Mouse (Mus musculus) hindbrain, embryonic 15.5 days (tissue): Measurements from ENCODE around the gene Mdfic. TPM values are rescaled to one million over a fixed set of nuclear protein-coding genes. Genes with fewer than 3 reads are reported as not detected.

Source experiments
- ATAC-seq: fragments of 200-750 bp; cut with Nextera tagmentation; 2 replicates; pipeline ENCODE4 v1.8.0; 2017; ENCODE audit warnings: low read depth, moderate number of reproducible peaks, moderate TSS enrichment; ENCODE audit not compliant: low FRiP score
- H3K27ac ChIP-seq: fragments of 300-500 bp; sonication (generic); replicated peaks from 2 replicates; pipeline ENCODE4 v1.5.1; 2015; ENCODE audit warnings: mild to moderate bottlenecking, inconsistent platforms
- H3K27me3 ChIP-seq: fragments of 300-500 bp; sonication (generic); 2 replicates; pipeline ENCODE4 v1.6.1; 2015; ENCODE audit warnings: control low read depth, inconsistent platforms
- H3K36me3 ChIP-seq: fragments of 300-500 bp; sonication (generic); 2 replicates; pipeline ENCODE4 v1.6.1; 2015; ENCODE audit warnings: control low read depth, inconsistent platforms
- H3K4me1 ChIP-seq: fragments of 300-500 bp; sonication (generic); replicated peaks from 2 replicates; pipeline ENCODE4 v1.6.1; 2015; ENCODE audit warnings: control low read depth, inconsistent platforms
- H3K4me2 ChIP-seq: fragments of 300-500 bp; sonication (generic); 2 replicates; pipeline ENCODE4 v1.6.1; 2015; ENCODE audit warnings: moderate library complexity, mild to moderate bottlenecking, inconsistent platforms
- H3K4me3 ChIP-seq: fragments of 300-500 bp; sonication (generic); 2 replicates; pipeline ENCODE4 v1.5.1; 2015; ENCODE audit warnings: mild to moderate bottlenecking, inconsistent platforms
- H3K9ac ChIP-seq: fragments of 300-500 bp; sonication (generic); 2 replicates; pipeline ENCODE4 v1.6.1; 2015; ENCODE audit warnings: inconsistent platforms
- H3K9me3 ChIP-seq: fragments of 300-500 bp; sonication (generic); 2 replicates; pipeline ENCODE4 v1.6.1; 2016; ENCODE audit warnings: control low read depth, inconsistent platforms
- WGBS: fragments of 180-500 bp; shearing (Covaris S2); methylation state at CpG from one replicate; pipeline ENCODE4 v1.1.7; 2015; 5-methylcytosine and 5-hydroxymethylcytosine counted together
- polyA plus RNA-seq: library from polyadenylated mRNA; unstranded; fragments of >200 nt; fragmentation: Nextera tagmentation; extraction: Ambion mirVana; gene quantifications from 2 replicates; pipeline ENCODE4 v1.2.1, GENCODE M21; 2015

Gene Mdfic
- polyA plus RNA-seq, 1 experiment from 2014 or later, result 1.2 TPM

- Histone ChIP-seq H3K9me3 (no peaks in the 10 kb centered on the region), H3K27me3 (no peaks in the 10 kb centered on the region), H3K4me1 (peaks cover 2% of the 10 kb centered on the region; the same call in 1 of the 2 replicates), H3K36me3 (no peaks in the 10 kb centered on the region), H3K4me2 (no peak overlapping the region), H3K27ac (no peak overlapping the region), H3K4me3 (no peak overlapping the region), H3K9ac (no peak overlapping the region)
- ATAC-seq, result no peak
- WGBS, result 90% methylated on average over 6 of the region's 6 CpGs
Observed at GRCm38 (mm10) chr6:15726422-15726821, 6.0 kb downstream of the Mdfic start.

DNA sequence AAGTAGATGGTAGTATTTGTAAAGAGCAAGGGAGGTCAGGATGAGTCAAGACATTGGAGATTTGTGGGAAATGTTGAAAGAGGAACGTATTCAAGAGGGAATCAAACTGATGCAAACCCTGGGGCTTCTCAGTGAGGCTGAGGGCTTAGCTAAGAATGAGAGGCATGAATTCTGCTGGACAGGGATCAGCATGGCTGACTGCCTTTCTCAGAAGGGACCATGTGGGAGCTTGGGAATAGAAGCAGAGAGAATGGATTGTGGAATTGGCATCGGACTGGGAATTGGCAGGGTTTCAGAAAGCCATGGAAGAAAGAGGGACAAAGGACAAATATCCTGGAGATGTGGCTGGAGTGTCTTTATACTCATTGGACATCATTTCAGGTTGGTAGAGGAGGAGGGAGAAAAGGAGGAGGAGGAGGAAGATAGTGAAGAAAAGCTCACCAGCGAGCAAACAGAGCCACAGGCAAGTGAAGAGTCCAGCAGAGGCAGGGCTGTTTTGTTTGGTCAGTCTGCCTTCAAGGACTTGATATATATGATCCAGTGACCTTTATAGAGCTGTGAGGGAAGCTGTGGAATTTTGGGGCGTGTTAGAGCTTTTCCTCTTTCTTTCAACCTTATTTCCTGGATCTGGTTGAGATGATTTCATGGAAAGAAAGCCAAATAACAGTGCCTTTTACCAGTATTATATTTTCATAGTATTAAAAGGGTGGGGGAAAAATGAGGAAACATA is 7.4 kb downstream of the Mdfic start:
- H3K4me3 ChIP-seq, result no peak overlapping the region
- ATAC-seq, result no peak
- H3K9me3 ChIP-seq, result no peaks in the 10 kb centered on the region
- H3K36me3 ChIP-seq, result no peaks in the 10 kb centered on the region
- no peak overlapping the region for H3K27ac ChIP-seq
- WGBS, result 70% methylated on average over 4 of the region's 4 CpGs
- H3K4me1 ChIP-seq, result no peaks in the 10 kb centered on the region
- no peak overlapping the region for H3K9ac ChIP-seq
- no peak overlapping the region for H3K4me2 ChIP-seq
- H3K27me3 ChIP-seq, result no peaks in the 10 kb centered on the region

DNA sequence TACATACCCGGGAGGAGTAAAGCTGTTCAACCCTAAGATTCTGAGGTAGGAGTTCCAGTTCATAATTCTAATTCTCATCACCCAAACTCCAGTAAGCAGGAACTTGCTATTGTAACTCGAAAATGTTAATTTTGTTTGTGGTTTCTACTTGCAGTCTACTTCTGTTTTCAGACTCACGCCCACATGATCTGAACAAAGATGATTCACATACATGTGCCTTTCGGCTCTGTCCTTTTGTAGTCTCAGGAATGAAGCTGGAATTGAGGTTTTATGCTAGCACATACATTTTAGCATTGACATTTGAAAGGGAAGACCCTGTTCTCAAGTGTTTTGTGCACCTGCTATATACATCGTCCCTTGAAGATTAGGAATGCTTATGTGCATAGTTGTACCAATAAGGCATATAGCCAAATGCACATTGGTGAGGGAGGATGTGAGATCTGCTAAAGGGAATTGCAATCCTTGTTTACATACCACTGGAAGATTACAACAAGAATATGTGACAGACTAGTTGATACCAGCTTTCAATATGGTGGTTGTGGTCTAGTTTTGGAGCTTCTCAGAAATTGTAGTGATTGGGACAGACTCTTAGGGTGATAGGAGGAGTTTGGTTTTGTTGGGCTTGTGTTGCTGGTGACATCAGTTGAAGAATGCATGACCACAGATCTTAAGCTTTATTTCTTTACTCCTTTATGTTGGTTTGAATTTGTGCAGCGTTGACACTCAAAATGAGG is 8.6 kb downstream of the Mdfic start:
- no peak for ATAC-seq
- Histone ChIP-seq H3K27me3 (no peaks in the 10 kb centered on the region), H3K27ac (no peak overlapping the region), H3K9me3 (no peaks in the 10 kb centered on the region), H3K4me1 (no peaks in the 10 kb centered on the region), H3K9ac (no peak overlapping the region), H3K4me3 (no peak overlapping the region), H3K4me2 (no peak overlapping the region), H3K36me3 (no peaks in the 10 kb centered on the region)
- WGBS, result 94% methylated on average over 6 of the region's 6 CpGs

DNA sequence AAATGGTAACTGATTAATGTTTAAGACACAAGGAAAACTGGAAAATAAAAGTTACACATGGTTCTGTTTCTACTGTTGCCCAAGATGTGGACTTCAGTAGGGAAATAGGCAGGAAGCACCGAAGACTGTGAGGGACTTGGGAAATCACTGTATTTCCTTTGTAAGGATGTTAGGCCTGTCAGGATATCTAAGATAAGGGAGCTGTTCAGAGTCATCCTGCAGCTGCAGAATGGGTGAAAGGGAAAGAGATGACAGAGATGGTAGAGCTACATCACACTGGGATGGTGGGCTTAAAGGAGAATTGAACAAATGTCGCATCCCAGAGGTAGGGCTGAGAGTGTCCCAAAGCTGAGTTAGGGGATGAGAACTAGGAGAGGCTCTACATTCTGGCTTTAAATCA is 9.8 kb downstream of the Mdfic start:
- ATAC-seq, result no peak
- WGBS, result 89% methylated on average over 2 of the region's 2 CpGs

GRCm38 (mm10) chr6:15730666-15731065 is 10.2 kb downstream of the Mdfic start:
- H3K27me3 ChIP-seq, result no peaks in the 10 kb centered on the region
- H3K9ac ChIP-seq, result no peak overlapping the region
- ATAC-seq, result no peak
- H3K4me3 ChIP-seq, result no peak overlapping the region
- no peak overlapping the region for H3K4me2 ChIP-seq
- no peak overlapping the region for H3K27ac ChIP-seq
- H3K4me1 ChIP-seq, result no peaks in the 10 kb centered on the region
- WGBS, result 76% methylated on average over 4 of the region's 4 CpGs
- H3K36me3 ChIP-seq, result no peaks in the 10 kb centered on the region
- no peaks in the 10 kb centered on the region for H3K9me3 ChIP-seq

More for the DNA sequence above, 9.8 kb downstream of the Mdfic start:
- H3K9ac ChIP-seq, result no peak overlapping the region
- H3K36me3 ChIP-seq, result no peaks in the 10 kb centered on the region
- no peaks in the 10 kb centered on the region for H3K9me3 ChIP-seq
- no peaks in the 10 kb centered on the region for H3K27me3 ChIP-seq
- H3K4me3 ChIP-seq, result no peak overlapping the region
- H3K4me2 ChIP-seq, result no peak overlapping the region
- H3K27ac ChIP-seq, result no peak overlapping the region
- no peaks in the 10 kb centered on the region for H3K4me1 ChIP-seq

- no peaks in the 10 kb centered on the region for H3K27me3 ChIP-seq
- ATAC-seq, result no peak
- H3K9ac ChIP-seq, result no peak overlapping the region
- H3K27ac ChIP-seq, result no peak overlapping the region
- no peak overlapping the region for H3K4me3 ChIP-seq
- H3K9me3 ChIP-seq, result no peaks in the 10 kb centered on the region
- H3K4me2 ChIP-seq, result no peak overlapping the region
- no peaks in the 10 kb centered on the region for H3K36me3 ChIP-seq
- 84% methylated on average over 7 of the region's 7 CpGs for WGBS
- no peaks in the 10 kb centered on the region for H3K4me1 ChIP-seq
Observed at GRCm38 (mm10) chr6:15731452-15731851, 11.0 kb downstream of the Mdfic start.

DNA sequence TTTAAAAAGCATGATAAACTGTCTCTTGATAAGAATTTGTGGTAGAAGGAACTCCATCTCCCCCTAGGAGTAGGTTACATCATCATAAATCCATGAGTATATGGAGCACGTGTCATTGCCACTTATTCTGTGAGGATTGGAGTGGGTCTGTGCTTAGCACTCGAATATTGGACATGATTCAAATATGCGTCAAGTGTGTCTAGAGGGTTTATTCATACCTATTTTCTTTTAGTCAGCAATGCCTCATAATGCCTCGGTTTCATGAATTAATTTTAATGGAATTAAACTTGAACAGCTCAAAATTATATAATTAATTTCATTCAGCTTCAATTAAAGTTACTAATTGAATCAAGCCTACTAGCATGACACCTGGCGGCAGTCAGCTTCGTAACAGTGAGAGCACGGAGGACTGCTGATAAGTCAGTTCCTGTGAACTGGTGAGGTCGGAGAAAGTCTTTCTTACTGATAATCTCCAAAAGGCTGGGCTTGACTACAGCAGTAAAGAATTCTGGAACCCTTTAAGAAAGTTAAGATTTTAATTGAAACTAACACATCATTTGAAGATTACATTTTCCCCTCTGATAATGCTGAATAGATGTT is 17.0 kb downstream of the Mdfic start:
- no peaks in the 10 kb centered on the region for H3K4me1 ChIP-seq
- H3K4me3 ChIP-seq, result no peak overlapping the region
- no peaks in the 10 kb centered on the region for H3K27me3 ChIP-seq
- ATAC-seq, result no peak
- H3K9ac ChIP-seq, result no peak overlapping the region
- H3K9me3 ChIP-seq, result no peaks in the 10 kb centered on the region
- no peak overlapping the region for H3K4me2 ChIP-seq
- WGBS, result 74% methylated on average over 8 of the region's 8 CpGs
- no peak overlapping the region for H3K27ac ChIP-seq
- H3K36me3 ChIP-seq, result no peaks in the 10 kb centered on the region

- no peak overlapping the region for H3K27ac ChIP-seq
- no peaks in the 10 kb centered on the region for H3K36me3 ChIP-seq
- WGBS, result 75% methylated on average over 5 of the region's 5 CpGs
- H3K4me2 ChIP-seq, result no peak overlapping the region
- H3K9me3 ChIP-seq, result no peaks in the 10 kb centered on the region
- H3K27me3 ChIP-seq, result no peaks in the 10 kb centered on the region
- H3K4me1 ChIP-seq, result no peaks in the 10 kb centered on the region
- no peak for ATAC-seq
- no peak overlapping the region for H3K9ac ChIP-seq
- no peak overlapping the region for H3K4me3 ChIP-seq
Observed at GRCm38 (mm10) chr6:15738331-15738943, 18.0 kb downstream of the Mdfic start.

DNA sequence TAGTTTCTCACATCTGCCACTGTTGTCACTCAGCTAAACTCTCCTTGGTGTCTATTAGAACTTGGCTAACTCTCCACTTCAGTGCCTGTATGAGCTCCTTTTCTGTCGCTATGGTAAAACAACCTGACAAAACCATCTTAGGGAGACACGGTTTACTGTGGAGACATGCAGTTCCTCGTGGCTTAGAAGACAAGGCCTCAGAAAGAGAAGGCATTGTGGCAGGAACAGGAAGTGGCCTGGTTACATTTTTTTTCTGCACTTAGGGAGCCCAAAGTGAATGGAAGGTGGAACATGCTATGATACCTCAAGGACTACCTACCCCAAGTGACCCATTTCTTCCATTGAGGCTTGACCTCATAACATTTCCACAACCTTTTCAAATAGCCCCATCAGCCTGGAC is 18.7 kb downstream of the Mdfic start:
- 89% methylated on average over 3 of the region's 3 CpGs for WGBS
- Histone ChIP-seq H3K4me3 (no peak overlapping the region), H3K4me1 (no peaks in the 10 kb centered on the region), H3K27me3 (no peaks in the 10 kb centered on the region), H3K4me2 (no peak overlapping the region), H3K36me3 (no peaks in the 10 kb centered on the region), H3K9me3 (no peaks in the 10 kb centered on the region), H3K27ac (no peak overlapping the region), H3K9ac (no peak overlapping the region)
- no peak for ATAC-seq

GRCm38 (mm10) chr6:15742591-15743149 is 22.2 kb downstream of the Mdfic start:
- no peak overlapping the region for H3K4me2 ChIP-seq
- H3K9me3 ChIP-seq, result no peaks in the 10 kb centered on the region
- no peak overlapping the region for H3K9ac ChIP-seq
- H3K27ac ChIP-seq, result no peak overlapping the region
- H3K36me3 ChIP-seq, result no peaks in the 10 kb centered on the region
- H3K4me1 ChIP-seq, result peaks cover 4% of the 10 kb centered on the region; the same call in 1 of the 2 replicates
- WGBS, result 88% methylated on average over 6 of the region's 6 CpGs
- ATAC-seq, result no peak
- H3K4me3 ChIP-seq, result no peak overlapping the region
- no peaks in the 10 kb centered on the region for H3K27me3 ChIP-seq

- H3K27me3 ChIP-seq, result no peaks in the 10 kb centered on the region
- no peak overlapping the region for H3K4me2 ChIP-seq
- peaks cover 4% of the 10 kb centered on the region; the same call in 1 of the 2 replicates for H3K4me1 ChIP-seq
- H3K9me3 ChIP-seq, result no peaks in the 10 kb centered on the region
- no peaks in the 10 kb centered on the region for H3K36me3 ChIP-seq
- H3K4me3 ChIP-seq, result no peak overlapping the region
- H3K27ac ChIP-seq, result no peak overlapping the region
- no peak for ATAC-seq
- H3K9ac ChIP-seq, result no peak overlapping the region
- WGBS, result 62% methylated on average over 8 of the region's 8 CpGs
Observed at GRCm38 (mm10) chr6:15743291-15743792, 22.9 kb downstream of the Mdfic start.
